Mouse (Mus musculus): Measurements from ENCODE around the gene Slc9a9. TPM values are rescaled to one million over a fixed set of nuclear protein-coding genes. Genes with fewer than 3 reads are reported as not detected.

Gene Slc9a9
- polyA plus RNA-seq, 1 experiment, result 0.03 TPM

DNA sequence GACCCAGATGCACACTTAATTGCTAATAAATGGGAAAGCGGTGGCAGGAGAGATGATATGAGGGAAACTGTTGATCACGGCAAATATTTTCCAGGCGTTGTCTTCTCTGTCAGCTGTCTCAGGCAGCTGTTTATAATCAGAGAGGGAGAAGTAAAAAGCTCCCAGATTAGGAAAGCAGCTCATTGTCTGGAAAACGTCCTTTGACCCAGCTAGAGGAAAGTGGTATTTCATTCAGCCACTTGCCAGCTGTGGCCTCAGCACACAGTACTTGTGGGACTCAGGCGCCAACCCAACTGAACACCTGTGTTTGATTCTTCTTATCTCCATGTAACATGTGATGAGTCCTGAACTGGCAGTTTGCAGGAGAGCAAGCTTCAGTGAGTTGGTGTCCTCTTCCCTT is 252.4 kb downstream of the Slc9a9 start:
- no peaks in the 10 kb centered on the region for H3K4me1 ChIP-seq (ENCODE audit: control insufficient read depth)
- no peak overlapping the region for H3K4me3 ChIP-seq (replicated peaks)
- H3K9me3 ChIP-seq (ENCODE audit: control insufficient read depth, low read length), result no peaks in the 10 kb centered on the region
- TF ChIP-seq GATA1 (IDR thresholded peaks at IDR 0.05; ENCODE audit: low read length) (no peak), TAL1 (IDR thresholded peaks at IDR 0.05; ENCODE audit: low read length) (no peak)
- no peaks in the 10 kb centered on the region for H3K36me3 ChIP-seq (ENCODE audit: control insufficient read depth)
- no peaks in the 10 kb centered on the region for H3K27me3 ChIP-seq (ENCODE audit: control insufficient read depth)

DNA sequence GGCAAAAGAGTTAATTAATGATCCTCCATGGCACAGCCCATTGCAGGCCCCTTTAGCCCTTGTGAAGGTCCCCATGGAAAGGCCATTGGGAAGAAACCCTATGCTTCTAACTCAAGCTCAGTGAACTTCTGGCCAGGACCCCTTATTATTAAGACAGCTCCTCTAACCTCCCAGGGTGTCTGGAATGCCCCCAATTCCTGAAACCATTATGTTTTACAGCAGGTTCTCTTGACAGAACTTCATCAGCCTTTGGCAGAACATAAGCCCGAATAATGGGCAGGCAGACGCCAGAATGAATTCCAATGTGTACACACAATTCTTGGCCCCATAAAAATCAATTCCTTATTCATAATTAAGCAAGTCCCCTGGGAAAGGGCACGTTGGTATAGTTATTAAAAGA is 256.1 kb downstream of the Slc9a9 start:
- no peak for TF ChIP-seq GATA1 (IDR thresholded peaks at IDR 0.05; ENCODE audit: low read length)
- TF ChIP-seq TAL1 (IDR thresholded peaks at IDR 0.05; ENCODE audit: low read length), result no peak
- no peaks in the 10 kb centered on the region for H3K9me3 ChIP-seq (ENCODE audit: control insufficient read depth, low read length)
- H3K4me1 ChIP-seq (ENCODE audit: control insufficient read depth), result no peaks in the 10 kb centered on the region
- H3K27me3 ChIP-seq (ENCODE audit: control insufficient read depth), result no peaks in the 10 kb centered on the region
- H3K36me3 ChIP-seq (ENCODE audit: control insufficient read depth), result no peaks in the 10 kb centered on the region
- H3K4me3 ChIP-seq (replicated peaks), result no peak overlapping the region

DNA sequence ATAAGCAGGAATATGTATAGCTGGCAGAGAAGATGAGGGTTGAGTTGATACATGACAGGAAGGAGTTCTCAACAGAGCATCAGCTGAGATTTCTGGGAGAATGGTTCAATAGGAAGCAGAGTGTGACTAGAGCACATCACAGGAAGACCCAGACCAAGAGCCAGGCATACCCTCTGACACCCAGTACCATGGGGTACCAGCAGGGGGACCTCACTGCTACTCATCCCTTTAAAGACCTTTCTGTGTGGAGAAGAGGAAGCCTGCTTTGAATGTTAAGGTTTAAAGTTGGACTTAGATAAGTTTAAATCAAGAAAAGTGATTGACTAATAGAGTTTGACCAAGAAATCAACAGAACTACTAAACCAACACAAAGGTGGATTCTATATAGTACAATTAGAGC is 257.4 kb downstream of the Slc9a9 start:
- Histone ChIP-seq H3K4me1 (ENCODE audit: control insufficient read depth) (no peaks in the 10 kb centered on the region), H3K27me3 (ENCODE audit: control insufficient read depth) (no peaks in the 10 kb centered on the region), H3K4me3 (replicated peaks) (no peak overlapping the region), H3K9me3 (ENCODE audit: control insufficient read depth, low read length) (no peaks in the 10 kb centered on the region), H3K36me3 (ENCODE audit: control insufficient read depth) (no peaks in the 10 kb centered on the region)
- TF ChIP-seq TAL1 (IDR thresholded peaks at IDR 0.05; ENCODE audit: low read length) (no peak), GATA1 (IDR thresholded peaks at IDR 0.05; ENCODE audit: low read length) (no peak)

DNA sequence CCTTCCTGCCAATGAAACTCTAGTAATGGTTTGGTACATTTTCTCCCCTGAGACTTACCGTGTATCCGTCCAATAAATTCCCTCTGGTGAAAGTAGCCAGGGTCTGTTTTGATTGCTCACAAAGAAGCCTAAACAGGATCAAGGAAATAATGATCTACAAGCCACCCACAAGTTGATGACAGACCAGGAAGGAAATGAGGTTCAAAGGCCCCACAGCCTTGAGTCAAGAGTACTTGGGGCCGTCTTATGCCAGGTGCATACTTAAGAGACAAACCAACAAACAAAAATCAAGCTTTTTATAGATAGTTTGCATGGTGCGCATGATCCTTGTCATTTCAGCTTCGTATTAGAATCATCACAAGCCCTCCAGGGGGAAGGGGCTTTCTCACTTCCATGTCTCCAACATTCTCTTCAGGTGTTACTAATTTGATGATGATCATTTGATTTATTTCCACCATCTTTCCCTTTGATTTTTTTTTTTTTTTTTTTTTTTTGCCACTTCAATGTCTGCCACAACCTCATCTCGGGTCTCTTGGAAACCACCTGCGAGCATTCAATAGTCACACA is 275.9 kb downstream of the Slc9a9 start:
- Histone ChIP-seq H3K4me1 (ENCODE audit: control insufficient read depth) (no peaks in the 10 kb centered on the region), H3K27me3 (ENCODE audit: control insufficient read depth) (no peaks in the 10 kb centered on the region), H3K36me3 (ENCODE audit: control insufficient read depth) (no peaks in the 10 kb centered on the region), H3K4me3 (replicated peaks) (no peak overlapping the region), H3K9me3 (ENCODE audit: control insufficient read depth, low read length) (no peaks in the 10 kb centered on the region)
- no peak for TF ChIP-seq TAL1 (IDR thresholded peaks at IDR 0.05; ENCODE audit: low read length)
- TF ChIP-seq GATA1 (IDR thresholded peaks at IDR 0.05; ENCODE audit: low read length), result no peak

DNA sequence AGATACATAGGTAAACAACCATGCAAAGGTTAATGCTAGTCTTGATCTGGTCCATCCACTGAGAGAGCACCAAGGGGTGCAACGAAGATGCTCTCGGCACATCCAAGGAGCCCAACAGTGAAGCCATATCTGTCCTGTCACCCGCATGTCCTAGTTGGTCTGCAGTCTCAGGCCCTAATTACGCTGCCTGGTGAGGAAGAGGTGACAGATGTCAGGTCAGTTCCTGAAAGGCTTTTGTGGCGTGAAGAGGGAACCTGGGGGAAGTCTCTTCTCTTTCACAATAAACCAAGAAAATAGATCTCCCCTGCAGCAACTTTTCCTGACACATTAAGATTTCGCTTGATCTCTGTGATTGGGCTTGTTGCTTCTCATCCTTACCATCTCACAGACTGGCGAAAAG is 277.5 kb downstream of the Slc9a9 start:
- no peaks in the 10 kb centered on the region for H3K36me3 ChIP-seq (ENCODE audit: control insufficient read depth)
- no peak for TF ChIP-seq GATA1 (IDR thresholded peaks at IDR 0.05; ENCODE audit: low read length)
- no peak for TF ChIP-seq TAL1 (IDR thresholded peaks at IDR 0.05; ENCODE audit: low read length)
- no peaks in the 10 kb centered on the region for H3K27me3 ChIP-seq (ENCODE audit: control insufficient read depth)
- no peaks in the 10 kb centered on the region for H3K9me3 ChIP-seq (ENCODE audit: control insufficient read depth, low read length)
- no peak overlapping the region for H3K4me3 ChIP-seq (replicated peaks)
- no peaks in the 10 kb centered on the region for H3K4me1 ChIP-seq (ENCODE audit: control insufficient read depth)

DNA sequence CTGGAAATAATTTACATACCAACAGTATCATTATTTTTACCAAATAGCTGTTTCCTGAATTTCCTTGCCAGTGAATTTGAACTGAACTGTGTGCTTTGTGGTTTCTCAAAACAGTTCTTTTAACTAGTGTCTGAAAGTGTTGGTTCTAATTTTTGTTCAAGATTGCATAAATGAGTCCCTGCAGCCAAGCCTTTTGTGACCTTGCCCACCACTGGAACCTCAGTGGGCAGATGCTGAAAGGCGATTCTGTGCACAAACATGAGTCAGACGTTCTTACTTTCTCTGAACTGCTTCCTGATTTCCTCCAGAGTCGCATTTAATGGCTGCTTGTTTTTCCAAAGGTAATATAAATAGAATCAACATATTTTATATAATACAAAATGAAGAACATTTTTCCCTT is 281.0 kb downstream of the Slc9a9 start:
- TF ChIP-seq GATA1 (IDR thresholded peaks at IDR 0.05; ENCODE audit: low read length), result no peak
- TF ChIP-seq TAL1 (IDR thresholded peaks at IDR 0.05; ENCODE audit: low read length), result no peak
- Histone ChIP-seq H3K4me1 (ENCODE audit: control insufficient read depth) (no peaks in the 10 kb centered on the region), H3K4me3 (replicated peaks) (no peak overlapping the region), H3K36me3 (ENCODE audit: control insufficient read depth) (no peaks in the 10 kb centered on the region), H3K9me3 (ENCODE audit: control insufficient read depth, low read length) (no peaks in the 10 kb centered on the region), H3K27me3 (ENCODE audit: control insufficient read depth) (no peaks in the 10 kb centered on the region)

DNA sequence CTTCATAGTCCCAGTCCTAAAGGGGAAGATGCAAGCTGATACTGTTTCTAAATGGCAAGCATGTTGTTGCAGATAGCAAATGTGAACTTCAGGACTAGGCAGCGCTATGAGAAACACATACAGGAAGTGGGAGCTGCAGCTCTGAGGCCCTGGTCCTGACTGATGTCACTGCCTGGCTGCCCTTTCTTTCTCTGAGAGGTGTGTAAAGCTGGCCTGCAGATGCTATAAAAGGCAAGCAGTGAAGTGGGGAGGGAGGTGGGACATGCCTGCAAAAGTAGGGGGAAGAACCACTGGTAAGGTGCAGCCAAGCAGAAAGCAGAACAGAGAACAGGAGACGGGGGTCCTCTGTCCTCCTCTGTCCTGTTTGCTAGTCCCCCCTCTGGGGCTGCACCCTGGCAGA is 285.9 kb downstream of the Slc9a9 start:
- H3K4me1 ChIP-seq (ENCODE audit: control insufficient read depth), result no peaks in the 10 kb centered on the region
- H3K4me3 ChIP-seq (replicated peaks), result no peak overlapping the region
- no peaks in the 10 kb centered on the region for H3K36me3 ChIP-seq (ENCODE audit: control insufficient read depth)
- no peaks in the 10 kb centered on the region for H3K9me3 ChIP-seq (ENCODE audit: control insufficient read depth, low read length)
- H3K27me3 ChIP-seq (ENCODE audit: control insufficient read depth), result no peaks in the 10 kb centered on the region
- no peak for TF ChIP-seq TAL1 (IDR thresholded peaks at IDR 0.05; ENCODE audit: low read length)
- no peak for TF ChIP-seq GATA1 (IDR thresholded peaks at IDR 0.05; ENCODE audit: low read length)

DNA sequence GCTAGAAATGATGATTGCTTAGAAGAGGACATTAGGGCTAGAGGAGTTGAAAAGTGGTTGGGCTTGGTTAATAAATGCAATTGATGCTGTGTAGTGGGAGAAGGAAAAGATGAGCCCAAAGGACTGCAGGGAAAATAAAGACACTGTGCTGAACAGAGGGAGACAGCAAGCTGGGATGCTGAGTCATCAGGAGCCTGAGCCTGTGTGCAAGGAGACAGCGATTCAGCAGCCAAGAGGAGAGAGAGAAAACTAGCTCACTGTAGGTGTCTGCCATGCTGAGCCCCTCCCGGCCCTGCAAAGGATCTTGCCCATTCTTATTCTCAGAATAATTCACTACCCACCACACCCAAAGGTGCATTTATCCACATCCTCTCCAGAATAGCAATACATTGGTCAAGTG is 288.7 kb downstream of the Slc9a9 start:
- H3K4me1 ChIP-seq (ENCODE audit: control insufficient read depth), result no peaks in the 10 kb centered on the region
- no peaks in the 10 kb centered on the region for H3K36me3 ChIP-seq (ENCODE audit: control insufficient read depth)
- no peaks in the 10 kb centered on the region for H3K27me3 ChIP-seq (ENCODE audit: control insufficient read depth)
- TF ChIP-seq GATA1 (IDR thresholded peaks at IDR 0.05; ENCODE audit: low read length) (no peak), TAL1 (IDR thresholded peaks at IDR 0.05; ENCODE audit: low read length) (no peak)
- H3K9me3 ChIP-seq (ENCODE audit: control insufficient read depth, low read length), result no peaks in the 10 kb centered on the region
- no peak overlapping the region for H3K4me3 ChIP-seq (replicated peaks)

DNA sequence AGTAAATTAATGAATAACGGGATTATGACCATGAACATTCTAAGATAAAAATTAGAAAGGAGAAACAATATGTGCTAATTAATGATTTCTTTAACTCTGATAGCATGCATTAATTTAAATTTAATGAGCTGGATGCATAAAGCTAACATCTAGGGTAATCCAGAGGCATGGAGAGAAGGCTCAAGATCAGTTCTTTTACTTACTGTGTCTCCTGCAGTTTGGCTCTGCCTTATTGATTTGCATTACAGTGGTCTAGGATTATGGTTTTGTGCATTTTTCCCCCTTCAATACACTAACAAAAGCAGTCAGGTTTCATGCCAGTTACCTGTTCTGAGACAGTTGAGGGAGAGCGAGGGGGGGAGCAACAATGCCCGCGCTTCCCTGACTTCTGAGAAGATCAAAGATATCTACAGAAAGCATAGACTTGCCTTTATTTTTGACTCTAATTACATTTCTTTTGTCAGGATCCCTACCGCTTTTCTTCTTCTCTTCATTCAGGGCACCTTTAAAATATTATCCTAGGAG is 298.9 kb downstream of the Slc9a9 start:
- no peaks in the 10 kb centered on the region for H3K36me3 ChIP-seq (ENCODE audit: control insufficient read depth)
- H3K27me3 ChIP-seq (ENCODE audit: control insufficient read depth), result no peaks in the 10 kb centered on the region
- H3K4me3 ChIP-seq (replicated peaks), result no peak overlapping the region
- TF ChIP-seq TAL1 (IDR thresholded peaks at IDR 0.05; ENCODE audit: low read length) (no peak), GATA1 (IDR thresholded peaks at IDR 0.05; ENCODE audit: low read length) (no peak)
- H3K4me1 ChIP-seq (ENCODE audit: control insufficient read depth), result no peaks in the 10 kb centered on the region
- H3K9me3 ChIP-seq (ENCODE audit: control insufficient read depth, low read length), result no peaks in the 10 kb centered on the region

DNA sequence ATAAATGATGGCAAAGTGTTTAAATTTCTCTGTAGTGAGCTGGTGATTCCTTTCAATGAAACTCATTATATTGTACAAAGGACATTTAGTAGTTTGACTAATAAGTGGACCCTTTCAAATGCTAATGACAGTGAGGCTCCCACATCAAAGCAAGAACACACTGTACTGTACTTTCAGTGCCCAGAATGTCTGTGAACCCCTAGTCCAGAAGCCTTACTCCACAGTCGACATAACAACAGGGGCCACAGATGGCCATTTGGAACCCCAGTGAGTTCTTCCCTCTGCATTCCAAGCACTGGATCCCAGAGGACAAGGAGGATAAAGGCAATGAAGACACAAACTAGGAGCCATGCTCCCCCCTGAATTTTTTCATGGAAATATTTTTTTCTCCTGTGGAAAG is 299.4 kb downstream of the Slc9a9 start:
- no peaks in the 10 kb centered on the region for H3K36me3 ChIP-seq (ENCODE audit: control insufficient read depth)
- TF ChIP-seq TAL1 (IDR thresholded peaks at IDR 0.05; ENCODE audit: low read length) (no peak), GATA1 (IDR thresholded peaks at IDR 0.05; ENCODE audit: low read length) (no peak)
- no peaks in the 10 kb centered on the region for H3K9me3 ChIP-seq (ENCODE audit: control insufficient read depth, low read length)
- H3K4me3 ChIP-seq (replicated peaks), result no peak overlapping the region
- no peaks in the 10 kb centered on the region for H3K27me3 ChIP-seq (ENCODE audit: control insufficient read depth)
- H3K4me1 ChIP-seq (ENCODE audit: control insufficient read depth), result no peaks in the 10 kb centered on the region
